Mouse (Mus musculus): ENCODE results near the gene Ddx54.
A peak's percentile ranks its signal among the peaks of the same experiment; 100 is the strongest.

The Ddx54 gene

DNA sequence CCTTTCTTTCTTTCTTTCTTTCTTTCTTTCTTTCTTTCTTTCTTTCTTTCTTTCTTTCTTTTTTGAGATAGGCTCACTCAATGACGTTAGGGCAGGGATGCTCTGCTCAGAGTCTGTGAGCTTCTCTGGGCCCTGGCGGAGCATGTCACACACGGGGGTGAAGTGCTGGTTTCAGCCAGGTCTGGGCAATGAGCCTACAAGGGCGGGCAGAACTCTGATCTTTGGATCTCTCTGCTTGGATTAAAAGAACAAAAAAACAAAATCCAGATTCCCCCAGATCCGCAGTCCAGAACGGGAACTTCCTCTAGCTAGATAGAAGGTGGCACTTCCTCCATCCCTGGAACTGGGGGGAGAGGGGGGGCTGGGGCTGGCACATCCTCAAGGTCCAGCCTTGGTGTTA lies 33.3 kb downstream of the Ddx54 start:
- no peak for DNase-seq (ENCODE audit: low read depth, low spot score)

- no peak for DNase-seq (ENCODE audit: low read depth, low spot score)
Observed at GRCm38 (mm10) chr5:120647361-120647760, 34.8 kb downstream of the Ddx54 start.

- no peak for DNase-seq (ENCODE audit: low read depth, low spot score)
Observed at GRCm38 (mm10) chr5:120647814-120648491, 35.4 kb downstream of the Ddx54 start.

GRCm38 (mm10) chr5:120648569-120649373 lies 36.2 kb downstream of the Ddx54 start, which contains the start of gene Rasal1:
Rasal1 (plus strand) TSS chr5:120648812.
- no peak for DNase-seq (ENCODE audit: low read depth, low spot score)

GRCm38 (mm10) chr5:120649374-120649933 lies 36.9 kb downstream of the Ddx54 start:
- no peak for DNase-seq (ENCODE audit: low read depth, low spot score)

DNA sequence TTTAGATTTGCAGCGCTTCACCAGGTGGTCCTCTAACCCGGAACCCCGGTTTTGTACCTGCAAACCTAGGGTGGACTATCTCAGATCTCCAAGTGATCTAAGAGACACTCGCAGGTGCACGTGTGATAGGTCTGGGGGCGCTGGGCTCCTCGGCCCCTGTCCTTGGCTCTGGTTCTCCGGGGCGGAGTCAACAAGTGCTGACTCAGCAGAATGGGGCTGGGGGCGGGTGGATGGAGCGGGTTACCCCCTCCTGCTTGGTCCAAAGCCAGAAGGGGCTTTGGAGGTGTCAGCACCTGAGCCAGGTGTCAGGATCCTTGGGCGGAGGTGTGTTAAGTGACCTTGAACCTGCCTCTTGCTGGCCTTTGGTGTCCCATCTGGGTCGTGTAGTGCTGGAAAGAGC lies 37.4 kb downstream of the Ddx54 start:
- DNase-seq (ENCODE audit: low read depth, low spot score): no peak

- no peak for DNase-seq (ENCODE audit: low read depth, low spot score)
Observed at GRCm38 (mm10) chr5:120651230-120651629, 38.7 kb downstream of the Ddx54 start.

- DNase-seq (ENCODE audit: low read depth, low spot score): no peak
Observed at GRCm38 (mm10) chr5:120652915-120653701, 40.6 kb downstream of the Ddx54 start.

DNA sequence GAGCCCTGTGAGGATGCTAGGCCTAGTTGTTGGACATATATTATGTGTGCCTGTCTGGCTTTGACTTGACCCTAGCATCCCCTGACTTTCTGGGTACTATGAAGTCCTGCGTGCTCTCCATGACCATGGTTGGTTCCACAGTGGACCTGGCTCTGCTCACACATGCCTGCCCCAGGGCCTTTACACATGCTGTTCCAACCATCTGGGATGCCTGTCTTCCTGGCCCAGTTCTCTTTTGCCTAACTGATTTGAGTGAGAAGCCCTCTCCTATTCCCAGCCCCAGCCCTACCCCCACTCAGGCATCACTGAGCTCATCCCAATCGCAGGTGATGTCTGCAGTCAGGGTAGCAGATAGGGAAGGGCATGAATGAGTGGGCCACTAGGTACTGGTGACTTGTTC lies 41.3 kb downstream of the Ddx54 start:
- DNase-seq (ENCODE audit: low read depth, low spot score): no peak

DNA sequence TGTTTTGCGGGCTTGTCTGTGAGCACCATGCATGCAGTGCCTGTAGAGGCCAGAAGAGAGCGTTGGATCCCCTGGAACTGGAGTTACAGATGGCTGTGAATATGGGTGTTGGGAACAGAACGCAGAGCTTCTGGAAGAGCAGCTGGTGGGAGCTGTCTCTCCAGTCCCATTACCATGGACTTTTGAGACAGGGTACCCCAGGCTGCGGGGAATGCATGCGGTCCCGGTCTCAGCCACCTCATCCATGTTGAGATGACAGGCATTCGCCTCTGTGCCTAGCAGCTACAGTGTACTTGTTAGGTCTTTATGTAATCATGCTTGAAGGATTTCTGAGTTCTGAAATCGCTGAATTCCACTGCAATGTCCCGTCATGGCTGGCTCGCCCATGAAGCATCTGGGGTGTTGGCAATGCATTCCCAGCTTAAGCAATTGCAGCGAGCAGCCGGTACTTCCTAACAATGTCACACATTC lies 43.8 kb downstream of the Ddx54 start:
- no peak for DNase-seq (ENCODE audit: low read depth, low spot score)

GRCm38 (mm10) chr5:120660816-120661215 lies 48.3 kb downstream of the Ddx54 start:
- DNase-seq (ENCODE audit: low read depth, low spot score): no peak

- no peak for DNase-seq (ENCODE audit: low read depth, low spot score)
Observed at GRCm38 (mm10) chr5:120664888-120665287, 52.3 kb downstream of the Ddx54 start.

- no peak for DNase-seq (ENCODE audit: low read depth, low spot score)
Observed at GRCm38 (mm10) chr5:120668761-120669160, 56.2 kb downstream of the Ddx54 start.

DNA sequence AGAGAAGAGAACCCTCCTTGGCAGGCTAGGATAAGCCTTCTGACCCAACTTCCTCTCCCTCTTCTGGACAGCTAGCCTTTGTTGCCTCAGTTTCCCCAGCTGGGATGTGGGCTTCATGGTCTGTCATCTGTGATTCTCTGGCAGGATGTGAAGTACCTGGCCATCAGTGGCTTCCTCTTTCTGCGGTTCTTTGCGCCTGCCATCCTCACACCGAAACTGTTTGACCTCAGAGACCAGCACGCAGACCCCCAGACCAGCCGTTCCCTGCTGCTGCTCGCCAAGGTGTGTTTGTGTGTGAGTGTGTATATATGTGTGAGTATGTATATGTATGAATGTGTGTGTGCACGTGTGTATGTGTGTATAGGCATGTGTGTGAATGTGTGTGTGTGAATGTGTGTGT lies 57.6 kb downstream of the Ddx54 start:
- DNase-seq (ENCODE audit: low read depth, low spot score): no peak

- DNase-seq (ENCODE audit: low read depth, low spot score): no peak
Observed at GRCm38 (mm10) chr5:120671865-120672264, 59.3 kb downstream of the Ddx54 start.

- peak; percentile 28 for DNase-seq (ENCODE audit: low read depth, low spot score)
Observed at GRCm38 (mm10) chr5:120673626-120674025, 61.1 kb downstream of the Ddx54 start.

DNA sequence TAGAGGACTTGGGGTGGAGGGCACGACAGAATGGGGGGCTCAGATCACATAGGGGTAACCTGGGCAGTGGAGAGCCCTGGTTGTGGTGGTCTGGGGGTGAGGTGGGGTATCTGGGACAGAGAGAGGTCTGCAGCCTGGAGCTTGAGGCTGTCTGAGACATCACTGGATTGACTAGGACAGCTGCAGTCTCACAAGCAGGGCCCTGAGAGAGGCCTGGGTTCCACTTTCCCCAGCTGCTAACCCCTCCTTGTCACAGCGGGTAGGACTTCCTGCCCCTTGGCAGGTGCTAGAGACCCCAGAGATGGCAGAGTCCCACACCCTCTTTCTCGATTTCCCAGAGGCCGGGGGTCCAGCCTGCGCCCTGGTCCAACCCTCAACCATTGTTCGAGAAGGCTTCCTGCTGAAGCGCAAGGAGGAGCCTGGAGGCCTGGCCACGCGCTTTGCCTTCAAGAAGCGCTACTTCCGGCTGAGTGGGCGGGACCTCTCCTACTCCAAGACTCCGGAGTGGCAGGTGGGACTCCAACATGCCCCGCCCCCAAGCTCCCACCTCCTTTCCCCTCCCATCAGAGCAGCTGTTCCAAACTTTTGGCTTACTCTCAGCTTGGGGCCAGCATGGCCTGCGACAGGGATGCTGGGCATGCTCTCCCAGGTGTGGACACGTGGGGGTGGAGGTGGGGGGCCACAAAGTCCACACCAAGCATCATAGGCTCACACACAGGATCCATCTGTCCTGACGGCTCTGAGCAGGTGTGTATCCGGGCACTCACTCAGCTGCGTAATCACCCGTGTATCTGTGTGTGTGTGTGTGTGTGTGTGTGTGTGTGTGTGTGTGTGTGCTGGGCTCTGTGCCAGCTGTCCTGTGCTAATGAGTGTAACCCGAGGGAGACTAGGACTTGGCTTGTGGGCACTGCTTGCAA lies 61.9 kb downstream of the Ddx54 start:
- no peak for DNase-seq (ENCODE audit: low read depth, low spot score)

DNA sequence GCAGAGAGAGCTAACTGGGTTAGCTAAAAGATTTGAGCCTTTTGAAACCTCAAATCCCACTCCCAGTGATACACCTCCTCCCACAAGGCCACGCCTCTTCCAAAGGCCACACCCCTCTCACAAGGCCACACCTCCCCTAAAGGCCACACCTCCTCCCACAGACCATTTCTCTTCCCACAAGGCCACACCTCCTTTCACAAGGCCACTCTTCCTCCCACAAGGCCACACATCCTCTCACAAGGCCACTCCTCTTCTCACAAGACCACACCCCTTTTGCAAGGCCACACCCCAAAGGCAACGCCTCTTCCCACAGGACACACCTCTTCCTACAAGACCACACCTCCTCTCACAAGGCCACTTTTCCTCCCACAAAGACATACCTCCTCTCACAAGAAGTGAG lies 65.0 kb downstream of the Ddx54 start:
- no peak for DNase-seq (ENCODE audit: low read depth, low spot score)

All from retina, adult 2 months (tissue).